Mouse (Mus musculus): Measurements from ENCODE around the gene Enho.
"Not testable (repeated sequence)": the region's sequence is repeated elsewhere in the genome, so short reads cannot be mapped to it uniquely, and the experiment has no call there.

The Enho gene

GRCm38 (mm10) chr4:41639913-41640507 lies at the start of gene Enho:
Gene Enho (minus strand): TSS chr4:41640324.
- DNase-seq = peak; percentile 88

- not testable (repeated sequence) for DNase-seq
Measured at GRCm38 (mm10) chr4:41688562-41688961, 48.4 kb upstream of the Enho start.

- not testable (repeated sequence) for DNase-seq
Measured at GRCm38 (mm10) chr4:41685882-41686492, 45.9 kb upstream of the Enho start.

- not testable (repeated sequence) for DNase-seq
Measured at GRCm38 (mm10) chr4:41684931-41685453, 44.9 kb upstream of the Enho start.

- not testable (repeated sequence) for DNase-seq
Measured at GRCm38 (mm10) chr4:41684131-41684930, 44.2 kb upstream of the Enho start.

- not testable (repeated sequence) for DNase-seq
Measured at GRCm38 (mm10) chr4:41683303-41683702, 43.2 kb upstream of the Enho start.

GRCm38 (mm10) chr4:41682789-41683188 lies 42.7 kb upstream of the Enho start:
- DNase-seq = no peak

GRCm38 (mm10) chr4:41681947-41682346 lies 41.8 kb upstream of the Enho start:
- DNase-seq = no peak

GRCm38 (mm10) chr4:41681176-41681575 lies 41.1 kb upstream of the Enho start:
- no peak for DNase-seq

GRCm38 (mm10) chr4:41679291-41679690 lies 39.2 kb upstream of the Enho start:
- no peak for DNase-seq

GRCm38 (mm10) chr4:41678863-41679262 lies 38.7 kb upstream of the Enho start:
- DNase-seq = no peak

GRCm38 (mm10) chr4:41677006-41677629 lies 37.0 kb upstream of the Enho start:
- DNase-seq = no peak

- DNase-seq = no peak
Measured at GRCm38 (mm10) chr4:41676248-41677005, 36.3 kb upstream of the Enho start.

- DNase-seq = no peak
Measured at GRCm38 (mm10) chr4:41673186-41673585, 33.1 kb upstream of the Enho start.

GRCm38 (mm10) chr4:41672522-41672963 lies 32.4 kb upstream of the Enho start:
- no peak for DNase-seq

- DNase-seq = no peak
Measured at GRCm38 (mm10) chr4:41671963-41672480, 31.9 kb upstream of the Enho start.

- DNase-seq = no peak
Measured at GRCm38 (mm10) chr4:41671500-41671899, 31.4 kb upstream of the Enho start.

- DNase-seq = no peak
Measured at GRCm38 (mm10) chr4:41670836-41671235, 30.7 kb upstream of the Enho start.

GRCm38 (mm10) chr4:41666646-41667045 lies 26.5 kb upstream of the Enho start:
- no peak for DNase-seq

- no peak for DNase-seq
Measured at GRCm38 (mm10) chr4:41665009-41665675, 25.0 kb upstream of the Enho start.

GRCm38 (mm10) chr4:41664533-41664932 lies 24.4 kb upstream of the Enho start:
- DNase-seq = peak in 1 of 2 experiments; percentile 6

Data from B cell, adult 2 months (primary cell).